Mouse (Mus musculus) embryonic facial prominence, embryonic 15.5 days (tissue): ENCODE data around the gene Sf3b4. TPM values are rescaled to one million over a fixed set of nuclear protein-coding genes. Genes with fewer than 3 reads are reported as not detected.

ENCODE experiments used
- ATAC-seq: fragments of 200-750 bp; cut with Nextera tagmentation; 2 replicates; pipeline ENCODE4 v1.8.0; 2017; ENCODE audit warnings: low read depth, moderate TSS enrichment; ENCODE audit not compliant: insufficient number of reproducible peaks, low FRiP score, low TSS enrichment
- H3K27ac ChIP-seq: fragments of 300-500 bp; sonication (generic); replicated peaks from 2 replicates; pipeline ENCODE4 v1.5.1; 2015; ENCODE audit warnings: mild to moderate bottlenecking, inconsistent platforms
- H3K27me3 ChIP-seq: fragments of 300-500 bp; sonication (generic); 2 replicates; pipeline ENCODE4 v1.6.1; 2015; ENCODE audit warnings: inconsistent platforms
- H3K36me3 ChIP-seq: fragments of 300-500 bp; sonication (generic); 2 replicates; pipeline ENCODE4 v1.6.1; 2015; ENCODE audit warnings: mild to moderate bottlenecking, inconsistent platforms
- H3K4me1 ChIP-seq: fragments of 300-500 bp; sonication (generic); 2 replicates; pipeline ENCODE4 v1.6.1; 2015; ENCODE audit warnings: inconsistent platforms
- H3K4me2 ChIP-seq: fragments of 300-500 bp; sonication (generic); replicated peaks from 2 replicates; pipeline ENCODE4 v1.6.1; 2015; ENCODE audit warnings: mild to moderate bottlenecking, inconsistent platforms
- H3K4me3 ChIP-seq: fragments of 300-500 bp; sonication (generic); replicated peaks from 2 replicates; pipeline ENCODE4 v1.5.1; 2015; ENCODE audit warnings: mild to moderate bottlenecking, inconsistent platforms
- H3K9ac ChIP-seq: fragments of 300-500 bp; sonication (generic); 2 replicates; pipeline ENCODE4 v1.6.1; 2015; ENCODE audit warnings: inconsistent platforms
- H3K9me3 ChIP-seq: fragments of 300-500 bp; sonication (generic); replicated peaks from 2 replicates; pipeline ENCODE4 v1.6.1; 2016; ENCODE audit warnings: inconsistent platforms
- WGBS: fragments of 180-500 bp; shearing (Covaris S2); methylation state at CpG from one replicate; pipeline ENCODE4 v1.1.7; 2015; 5-methylcytosine and 5-hydroxymethylcytosine counted together
- polyA plus RNA-seq: library from polyadenylated mRNA; unstranded; fragments of >200 nt; fragmentation: Nextera tagmentation; extraction: Ambion mirVana; gene quantifications from 2 replicates; pipeline ENCODE4 v1.2.1, GENCODE M21; 2015

The Sf3b4 gene
- polyA plus RNA-seq: 160 and 167 TPM in 2 replicates

DNA sequence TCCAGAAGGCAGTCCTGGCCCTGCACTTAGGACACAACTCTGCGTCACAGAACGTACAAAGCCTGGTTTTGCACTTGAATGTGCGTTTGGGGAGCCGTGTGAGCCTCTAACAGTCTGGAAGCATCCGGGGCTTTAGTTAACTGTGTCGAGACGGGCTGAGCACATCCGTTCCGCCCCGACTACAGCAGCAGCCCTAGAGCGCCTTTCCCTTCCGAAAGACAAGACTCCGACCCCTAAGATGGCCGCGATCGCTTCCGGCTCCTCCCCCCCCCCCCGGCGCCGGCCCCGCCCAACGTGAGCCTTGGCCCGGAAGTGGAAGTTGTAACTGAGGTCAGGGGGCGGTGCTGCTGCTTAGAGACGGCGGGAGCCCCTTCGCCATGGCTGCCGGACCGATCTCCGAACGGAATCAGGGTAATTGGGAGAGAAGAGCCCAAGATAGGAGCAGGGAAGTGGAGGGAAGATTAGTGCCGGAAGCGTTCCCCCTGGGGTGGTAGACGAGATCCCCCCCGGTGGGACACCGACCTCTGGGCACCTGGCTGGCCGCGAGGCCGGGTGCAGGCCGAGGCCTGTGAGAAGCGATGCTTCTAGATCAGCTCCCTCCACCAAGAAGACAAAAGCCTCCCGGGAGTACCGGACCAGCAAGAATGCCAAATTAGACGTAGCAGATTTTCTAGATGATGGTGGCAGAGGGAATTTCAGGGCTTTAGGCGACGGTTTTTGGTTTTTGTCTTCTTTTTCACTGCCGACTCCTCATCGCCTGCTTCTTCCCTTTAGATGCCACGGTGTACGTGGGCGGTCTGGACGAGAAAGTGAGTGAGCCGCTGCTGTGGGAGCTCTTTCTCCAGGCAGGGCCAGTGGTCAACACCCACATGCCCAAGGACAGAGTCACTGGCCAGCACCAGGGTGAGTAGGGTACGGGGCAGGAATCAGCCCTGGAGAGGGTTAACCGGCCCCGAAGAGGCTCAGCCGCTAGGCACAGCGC, at the start of gene Sf3b4:
TSS of gene Sf3b4 (plus strand) at position 136 of the 982 bp plus-strand sequence.
- ATAC-seq: peak; percentile 91
- peaks cover 34% of the 10 kb centered on the region for H3K4me1 ChIP-seq
- under 1% methylated on average over 58 of the region's 58 CpGs for WGBS
- H3K9me3 ChIP-seq: no peaks in the 10 kb centered on the region
- peaks cover 43% of the 10 kb centered on the region for H3K36me3 ChIP-seq
- H3K4me2 ChIP-seq: peak within 1 kb of the TSS; percentile 86
- peak within 1 kb of the TSS; percentile 93 for H3K4me3 ChIP-seq
- no peaks in the 10 kb centered on the region for H3K27me3 ChIP-seq
- H3K9ac ChIP-seq: peak within 1 kb of the TSS; percentile 78
- peak within 1 kb of the TSS; percentile 99 for H3K27ac ChIP-seq

DNA sequence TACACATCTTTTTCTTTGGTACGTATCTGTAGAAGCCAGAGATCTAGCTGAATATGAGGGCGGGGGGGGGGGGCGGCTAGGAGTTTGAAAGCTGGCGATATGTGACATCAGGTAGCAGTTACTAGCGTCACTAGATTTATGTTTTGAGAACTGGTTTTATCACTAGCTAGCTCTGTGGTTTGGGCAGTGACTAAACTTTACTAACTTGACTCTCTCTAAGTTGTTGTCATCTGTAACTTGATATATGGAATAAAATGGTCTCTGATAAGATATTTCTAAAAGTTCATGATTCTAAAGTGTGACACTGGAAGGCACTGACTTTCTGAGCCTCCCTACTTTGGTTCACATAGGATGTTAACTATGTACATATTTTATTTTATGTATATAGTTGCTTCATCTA, 47.9 kb upstream of the Sf3b4 start:
- no peaks in the 10 kb centered on the region for H3K27me3 ChIP-seq
- H3K36me3 ChIP-seq: no peaks in the 10 kb centered on the region
- 88% methylated on average over 5 of the region's 5 CpGs for WGBS
- no peak overlapping the region for H3K4me3 ChIP-seq
- no peaks in the 10 kb centered on the region for H3K9me3 ChIP-seq
- no peaks in the 10 kb centered on the region for H3K4me1 ChIP-seq
- H3K27ac ChIP-seq: no peak overlapping the region
- H3K9ac ChIP-seq: no peak overlapping the region
- no peak for ATAC-seq
- no peak overlapping the region for H3K4me2 ChIP-seq

DNA sequence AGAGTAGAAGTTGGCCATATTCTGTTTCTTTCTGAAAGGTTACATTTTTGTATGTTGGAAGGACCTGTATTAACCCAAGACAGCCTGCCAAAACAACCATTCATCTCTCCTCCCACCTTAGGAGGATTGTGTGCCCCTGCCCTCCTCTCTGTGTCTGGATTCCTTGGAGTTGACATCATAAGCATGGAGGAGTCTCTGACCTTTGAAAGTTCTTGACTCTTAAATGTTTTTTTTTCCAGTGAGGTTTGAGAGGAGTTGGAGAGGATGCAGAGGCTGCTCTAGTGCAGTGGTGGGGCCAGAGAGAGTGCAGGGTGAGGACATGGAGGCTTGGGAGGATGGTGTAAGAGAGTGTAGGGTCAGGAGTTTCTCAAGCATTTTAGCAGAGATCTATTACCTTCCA, 44.0 kb upstream of the Sf3b4 start:
- ATAC-seq: no peak
- Histone ChIP-seq H3K27ac (no peak overlapping the region), H3K36me3 (no peaks in the 10 kb centered on the region)

DNA sequence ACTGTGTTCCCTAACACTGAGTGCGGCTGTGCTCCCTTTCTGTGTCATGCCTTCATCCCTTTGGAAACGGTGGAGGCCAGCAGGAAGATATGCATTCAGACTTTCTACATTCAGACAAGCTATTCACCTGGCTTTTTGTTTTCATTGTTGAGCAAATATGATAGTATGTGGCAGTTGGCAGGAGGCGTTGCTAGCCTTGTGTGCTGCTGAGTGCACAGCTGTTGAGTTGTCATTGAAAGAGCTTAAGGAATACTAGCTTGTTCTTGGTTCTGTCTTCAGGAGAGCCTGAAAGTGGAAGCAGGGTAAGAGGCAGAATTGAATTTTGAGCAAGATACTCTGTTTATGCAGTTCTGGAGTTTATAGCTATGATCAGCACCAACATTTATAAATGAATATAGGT, 39.7 kb upstream of the Sf3b4 start:
- no peak overlapping the region for H3K9ac ChIP-seq
- no peaks in the 10 kb centered on the region for H3K9me3 ChIP-seq
- H3K27ac ChIP-seq: 0 out of 2 replicates have a peak overlapping the region, but pooled peaks have one; percentile 28
- peaks cover 4% of the 10 kb centered on the region; the same call in 1 of the 2 replicates for H3K4me1 ChIP-seq
- WGBS: 63% methylated on average over 3 of the region's 3 CpGs
- no peak for ATAC-seq
- H3K27me3 ChIP-seq: no peaks in the 10 kb centered on the region
- H3K4me3 ChIP-seq: no peak overlapping the region
- peaks cover 4% of the 10 kb centered on the region; the same call in 1 of the 2 replicates for H3K36me3 ChIP-seq
- no peak overlapping the region for H3K4me2 ChIP-seq

More for the DNA sequence above, 44.0 kb upstream of the Sf3b4 start:
- no peak overlapping the region for H3K4me2 ChIP-seq
- H3K4me3 ChIP-seq: no peak overlapping the region
- H3K4me1 ChIP-seq: peaks cover 4% of the 10 kb centered on the region; the same call in 1 of the 2 replicates
- H3K9ac ChIP-seq: no peak overlapping the region
- no peaks in the 10 kb centered on the region for H3K27me3 ChIP-seq
- no peaks in the 10 kb centered on the region for H3K9me3 ChIP-seq

DNA sequence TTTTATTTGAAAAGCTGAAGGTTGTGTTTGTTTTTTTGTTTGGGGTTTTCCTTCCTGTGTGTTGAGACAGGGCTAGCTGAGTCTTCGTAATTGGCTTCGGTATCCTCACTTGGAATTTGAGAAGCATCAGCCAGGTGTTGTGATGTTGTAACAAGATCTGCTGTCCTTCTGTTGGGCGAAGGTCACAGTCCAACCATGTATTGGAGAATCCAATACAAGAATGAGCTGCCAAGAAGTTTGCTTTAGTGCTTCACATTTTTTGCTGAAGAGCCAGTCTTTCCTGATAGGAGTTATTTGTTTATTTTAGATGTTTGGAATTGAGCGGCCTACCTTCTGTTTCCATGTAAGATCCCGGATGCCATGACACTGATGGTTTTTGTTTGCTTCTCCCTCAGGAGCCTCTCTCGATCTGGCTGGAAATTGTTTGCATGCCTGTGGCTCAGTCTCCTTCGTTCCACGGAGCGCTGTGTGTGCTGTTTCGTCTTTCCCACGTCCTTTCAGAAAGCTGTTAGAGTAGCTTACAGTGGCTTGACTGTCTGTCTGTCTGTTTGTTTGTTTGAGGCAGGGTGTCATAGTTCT, 38.7 kb upstream of the Sf3b4 start:
- Histone ChIP-seq H3K27me3 (no peaks in the 10 kb centered on the region), H3K4me2 (no peak overlapping the region), H3K4me1 (peaks cover 4% of the 10 kb centered on the region; the same call in 1 of the 2 replicates), H3K4me3 (no peak overlapping the region), H3K9me3 (no peaks in the 10 kb centered on the region), H3K36me3 (peaks cover 7% of the 10 kb centered on the region; the same call in 1 of the 2 replicates), H3K9ac (no peak overlapping the region), H3K27ac (0 out of 2 replicates have a peak overlapping the region, but pooled peaks have one; percentile 18)
- 25% methylated on average over 11 of the region's 11 CpGs for WGBS
- no peak for ATAC-seq

DNA sequence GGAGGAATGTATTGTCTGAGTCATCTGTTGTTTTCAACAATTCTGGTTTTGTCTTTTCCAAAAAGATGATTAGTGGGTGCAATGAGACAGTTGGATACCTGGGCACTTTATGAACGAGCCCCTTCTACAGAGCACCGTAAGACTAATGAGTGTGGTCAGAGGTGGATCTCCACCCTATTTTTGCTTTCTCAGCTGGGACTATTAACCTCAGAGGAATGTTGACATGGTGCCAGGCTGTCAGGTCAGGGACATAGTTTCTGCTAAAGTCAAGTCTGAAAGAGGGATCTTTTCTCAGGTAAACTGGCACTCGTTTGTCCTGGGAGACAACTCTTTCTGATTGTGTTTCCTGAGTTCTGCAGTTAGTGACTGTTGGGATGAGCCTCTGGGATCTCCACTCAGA, 37.1 kb upstream of the Sf3b4 start:
- ATAC-seq: no peak

DNA sequence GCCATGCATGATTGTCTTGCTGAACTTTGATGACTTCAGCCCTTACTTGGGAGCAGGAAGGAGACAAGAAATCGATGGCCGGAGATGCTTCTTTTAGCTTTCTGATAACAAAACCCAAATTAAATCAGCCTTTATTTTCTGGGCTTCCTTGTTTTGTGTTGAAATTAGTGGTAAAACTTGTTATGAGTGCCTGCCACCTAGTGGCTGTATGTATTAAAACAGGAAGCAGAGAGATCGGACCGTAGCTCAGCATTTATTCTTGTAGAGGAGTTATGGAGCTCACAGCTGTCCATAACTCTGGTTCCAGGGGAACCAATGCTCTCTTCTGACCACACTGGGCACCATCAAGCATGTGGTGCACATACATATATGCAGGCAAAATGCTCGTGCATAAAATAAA, 24.2 kb upstream of the Sf3b4 start:
- Histone ChIP-seq H3K27me3 (no peaks in the 10 kb centered on the region), H3K36me3 (peaks cover 50% of the 10 kb centered on the region), H3K9me3 (no peaks in the 10 kb centered on the region), H3K4me2 (no peak overlapping the region), H3K9ac (no peak overlapping the region), H3K4me3 (no peak overlapping the region), H3K27ac (no peak overlapping the region), H3K4me1 (no peaks in the 10 kb centered on the region)
- WGBS: 17% methylated on average over 5 of the region's 5 CpGs
- no peak for ATAC-seq

More for the DNA sequence above, 37.1 kb upstream of the Sf3b4 start:
- Histone ChIP-seq H3K27ac (no peak overlapping the region), H3K4me3 (no peak overlapping the region), H3K9me3 (no peaks in the 10 kb centered on the region), H3K27me3 (no peaks in the 10 kb centered on the region), H3K4me2 (no peak overlapping the region), H3K36me3 (peaks cover 13% of the 10 kb centered on the region; the same call in 1 of the 2 replicates), H3K4me1 (peaks cover 4% of the 10 kb centered on the region; the same call in 1 of the 2 replicates), H3K9ac (no peak overlapping the region)
- WGBS: 56% methylated on average over 3 of the region's 3 CpGs

DNA sequence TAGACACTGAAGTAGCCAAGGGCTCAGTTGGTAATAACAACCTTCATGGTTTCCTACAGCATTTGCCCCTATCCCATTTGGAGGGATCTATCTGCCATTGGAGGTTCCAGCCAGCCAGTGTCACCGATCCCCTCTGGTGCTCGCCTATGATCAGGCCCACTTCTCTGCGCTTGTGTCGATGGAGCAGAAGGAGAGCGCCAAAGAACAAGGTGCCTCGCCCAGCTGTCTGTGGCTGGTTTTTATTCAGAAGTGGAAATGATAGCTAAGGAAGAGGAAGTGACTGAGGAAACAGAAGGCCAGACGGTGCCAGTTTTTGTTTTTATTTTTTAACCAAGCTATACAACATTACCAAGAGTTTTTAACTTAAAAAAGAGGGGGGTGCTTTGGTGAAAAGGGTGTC, 20.3 kb upstream of the Sf3b4 start:
- 85% methylated on average over 7 of the region's 7 CpGs for WGBS
- no peak overlapping the region for H3K4me3 ChIP-seq
- H3K4me1 ChIP-seq: no peaks in the 10 kb centered on the region
- no peaks in the 10 kb centered on the region for H3K9me3 ChIP-seq
- no peak overlapping the region for H3K9ac ChIP-seq
- no peak overlapping the region for H3K4me2 ChIP-seq
- peaks cover 57% of the 10 kb centered on the region for H3K36me3 ChIP-seq
- no peak overlapping the region for H3K27ac ChIP-seq
- H3K27me3 ChIP-seq: no peaks in the 10 kb centered on the region
- no peak for ATAC-seq

DNA sequence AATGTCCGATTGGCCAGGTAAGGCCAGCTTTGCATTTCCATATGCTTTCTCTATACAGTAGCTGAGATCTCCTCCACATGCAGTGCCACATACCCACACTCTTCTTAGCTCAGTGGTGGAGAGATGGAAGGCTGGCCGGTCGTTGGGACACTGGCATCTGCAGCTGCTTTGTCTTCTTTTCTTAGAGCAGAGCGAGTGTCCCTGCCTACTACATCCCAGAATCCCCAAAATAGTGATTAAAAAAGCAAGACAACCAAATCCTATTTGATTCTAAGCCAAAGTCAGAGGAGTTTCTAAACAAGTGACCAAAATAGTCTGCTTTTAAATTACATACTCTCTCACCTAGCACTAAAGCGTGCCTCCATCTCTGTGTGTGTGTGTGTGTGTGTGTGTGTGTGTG, 19.5 kb upstream of the Sf3b4 start:
- no peak for ATAC-seq
- Histone ChIP-seq H3K9me3 (no peaks in the 10 kb centered on the region), H3K4me2 (no peak overlapping the region), H3K4me1 (no peaks in the 10 kb centered on the region), H3K27me3 (no peaks in the 10 kb centered on the region), H3K9ac (no peak overlapping the region), H3K36me3 (peaks cover 57% of the 10 kb centered on the region), H3K4me3 (no peak overlapping the region), H3K27ac (no peak overlapping the region)
- 89% methylated on average over 5 of the region's 5 CpGs for WGBS

DNA sequence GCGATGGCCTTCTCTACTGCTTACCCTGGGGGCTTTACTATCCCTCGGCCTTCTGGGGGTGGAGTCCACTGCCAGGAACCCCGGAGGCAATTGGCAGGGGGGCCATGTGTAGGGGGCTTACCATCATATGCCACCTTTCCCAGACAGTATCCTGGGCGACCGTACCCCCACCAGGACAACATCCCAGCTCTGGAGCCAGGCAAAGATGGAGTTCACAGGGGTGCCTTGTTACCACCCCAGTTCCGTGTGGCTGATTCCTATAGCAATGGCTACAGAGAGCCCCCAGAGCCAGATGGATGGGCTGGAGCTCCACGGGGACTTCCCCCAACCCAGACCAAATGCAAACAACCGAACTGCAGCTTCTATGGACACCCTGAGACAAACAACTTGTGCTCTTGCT, 16.6 kb upstream of the Sf3b4 start:
- Histone ChIP-seq H3K27ac (no peak overlapping the region), H3K27me3 (no peaks in the 10 kb centered on the region), H3K4me1 (peaks cover 9% of the 10 kb centered on the region), H3K9ac (no peak overlapping the region), H3K9me3 (no peaks in the 10 kb centered on the region), H3K4me2 (no peak overlapping the region), H3K4me3 (no peak overlapping the region), H3K36me3 (peaks cover 55% of the 10 kb centered on the region)
- 76% methylated on average over 8 of the region's 8 CpGs for WGBS
- ATAC-seq: no peak

DNA sequence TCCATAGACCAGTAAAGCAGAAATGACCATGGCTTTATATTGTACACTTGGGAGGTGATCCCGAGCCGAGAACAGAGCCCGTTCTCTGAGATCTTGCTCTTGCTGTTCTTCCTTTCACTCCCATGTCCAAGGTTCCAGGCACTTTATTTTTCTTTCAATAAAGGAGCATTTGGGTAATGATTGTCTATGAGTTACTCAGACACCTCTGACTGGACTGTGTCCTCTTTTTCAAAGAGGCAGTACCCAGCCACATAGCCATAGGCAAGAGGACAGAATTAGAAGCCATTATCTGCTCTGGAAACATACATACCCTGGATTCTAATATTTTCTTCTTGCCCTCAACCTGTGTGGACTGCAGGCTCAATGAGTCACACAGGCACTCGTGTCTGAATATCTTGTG, 12.3 kb upstream of the Sf3b4 start:
- no peaks in the 10 kb centered on the region for H3K27me3 ChIP-seq
- H3K9me3 ChIP-seq: no peaks in the 10 kb centered on the region
- peak overlapping the region; percentile 94 for H3K27ac ChIP-seq
- peaks cover 15% of the 10 kb centered on the region for H3K36me3 ChIP-seq
- no peak overlapping the region for H3K9ac ChIP-seq
- H3K4me3 ChIP-seq: no peak overlapping the region
- no peak for ATAC-seq
- H3K4me1 ChIP-seq: peaks cover 30% of the 10 kb centered on the region
- H3K4me2 ChIP-seq: peak overlapping the region; percentile 86; the same call in 1 of the 2 replicates
- 73% methylated on average over 4 of the region's 4 CpGs for WGBS
